8 mouse cellular contexts compared by ENCODE assay signal in the genomic region with DNA sequence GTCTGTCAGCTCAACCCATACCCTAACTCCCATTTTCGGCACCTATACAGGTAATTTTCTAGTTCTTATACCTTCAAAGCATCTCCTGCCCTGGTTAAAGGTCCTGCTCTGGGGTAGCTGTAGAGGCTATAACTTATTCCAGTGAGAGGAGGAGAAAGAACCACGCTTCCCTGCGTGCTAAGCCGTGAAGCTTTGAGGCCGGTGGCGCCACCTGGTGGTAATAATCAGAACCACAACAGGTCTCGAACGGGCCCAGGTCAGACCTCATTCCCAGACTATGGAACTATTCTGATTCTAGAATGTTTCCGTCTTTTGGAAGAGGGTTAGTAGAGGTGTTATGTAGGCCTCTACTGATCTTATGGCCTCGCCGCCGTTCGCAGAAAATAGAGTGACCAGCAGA. TPM values are rescaled to one million over a fixed set of nuclear protein-coding genes. Genes with fewer than 3 reads are reported as not detected.
DNase-seq lines count a peak whose midpoint lies in the region; ATAC-seq and TF ChIP-seq lines count a peak whose summit lies in the region.

No protein-coding gene starts in this region.

- peaks cover 32% of the 10 kb centered on the region for H3K4me1 ChIP-seq in heart, embryonic 10.5 days
- H3K4me1 ChIP-seq in forebrain, postnatal 0 days (ENCODE audit: insufficient read depth), result no peaks in the 10 kb centered on the region
- H3K4me1 ChIP-seq in stomach, embryonic 15.5 days, result no peaks in the 10 kb centered on the region

- H3K4me2 ChIP-seq in forebrain, postnatal 0 days (ENCODE audit: low read depth), result no peak overlapping the region
- no peak overlapping the region for H3K4me2 ChIP-seq in stomach, embryonic 15.5 days

- DNase-seq in heart, adult 18-20 months, result peak; percentile 72 to 94
- no peak for DNase-seq in heart, embryonic 10.5 days (ENCODE audit: low spot score)
- peak; percentile 76 for DNase-seq in brain, embryonic 14.5 days (ENCODE audit: low read depth)
- peak; percentile 84 for DNase-seq in forebrain, postnatal 0 days
- peak; percentile 70 for DNase-seq in induced T-regulatory cell, adult 2 months (ENCODE audit: low read depth)
- DNase-seq in left cerebral cortex, postnatal 4 days, result peak; percentile 83
- DNase-seq in natural killer cell, adult 2 months (ENCODE audit: low spot score in 2 of 2), result peak; percentile 48 to 58

- no peaks in the 10 kb centered on the region for H3K36me3 ChIP-seq in heart, embryonic 10.5 days
- no peaks in the 10 kb centered on the region for H3K36me3 ChIP-seq in forebrain, postnatal 0 days (ENCODE audit: insufficient read depth)
- H3K36me3 ChIP-seq in stomach, embryonic 15.5 days, result no peaks in the 10 kb centered on the region

- peaks cover 17% of the 10 kb centered on the region for H3K27me3 ChIP-seq in heart, embryonic 10.5 days (ENCODE audit: insufficient read depth, poor library complexity, severe bottlenecking)
- H3K27me3 ChIP-seq in forebrain, postnatal 0 days (ENCODE audit: insufficient read depth, low read length), result no peaks in the 10 kb centered on the region
- H3K27me3 ChIP-seq in stomach, embryonic 15.5 days (replicated peaks), result no peaks in the 10 kb centered on the region

- H3K27ac ChIP-seq in heart, embryonic 10.5 days, result no peak overlapping the region
- H3K27ac ChIP-seq in forebrain, postnatal 0 days (ENCODE audit: low read depth, low read length), result no peak overlapping the region
- H3K27ac ChIP-seq in stomach, embryonic 15.5 days, result no peak overlapping the region

- peak; percentile 94 for TF ChIP-seq CTCF in brain, embryonic 14.5 days (IDR thresholded peaks at IDR 0.05; ENCODE audit: borderline replicate concordance, extremely low read depth, insufficient read depth, insufficient read length)
- TF ChIP-seq CTCF in forebrain, postnatal 0 days (IDR thresholded peaks at IDR 0.05; ENCODE audit: low read depth), result peak; percentile 87

- TF ChIP-seq POLR2A in brain, embryonic 14.5 days (IDR thresholded peaks at IDR 0.05; ENCODE audit: borderline replicate concordance, extremely low read depth, insufficient read depth, insufficient read length, poor library complexity, severe bottlenecking), result no peak

- WGBS in heart, embryonic 10.5 days, result 21% methylated on average over 13 of the region's 13 CpGs
- WGBS in forebrain, postnatal 0 days, result 23% methylated on average over 13 of the region's 13 CpGs
- 29% methylated on average over 13 of the region's 13 CpGs for WGBS in stomach, embryonic 15.5 days

- no peak overlapping the region for H3K9ac ChIP-seq in forebrain, postnatal 0 days
- no peak overlapping the region for H3K9ac ChIP-seq in stomach, embryonic 15.5 days

- ATAC-seq in forebrain, postnatal 0 days, result peak; percentile 73
- 0 out of 2 replicates have a peak, but pooled peaks have one; percentile 25 for ATAC-seq in stomach, embryonic 15.5 days (ENCODE audit: insufficient read depth, low FRiP score, low read depth)

- intact Hi-C loops in left cerebral cortex, postnatal 4 days (cut with DNase I), result no loop called here

- 0 out of 2 replicates have a peak, but pooled peaks cover 5% of the 10 kb centered on the region for H3K9me3 ChIP-seq in heart, embryonic 10.5 days
- no peaks in the 10 kb centered on the region for H3K9me3 ChIP-seq in forebrain, postnatal 0 days (ENCODE audit: low read length)
- H3K9me3 ChIP-seq in stomach, embryonic 15.5 days, result no peaks in the 10 kb centered on the region

- no peak overlapping the region for H3K4me3 ChIP-seq in heart, embryonic 10.5 days
- H3K4me3 ChIP-seq in forebrain, postnatal 0 days (ENCODE audit: low read depth, low read length), result no peak overlapping the region
- no peak overlapping the region for H3K4me3 ChIP-seq in stomach, embryonic 15.5 days (replicated peaks)

RNA-seq across cellular contexts. Expression of gene Meox1, which starts 10.9 kb away (rescaled TPM):
- total RNA-seq in heart, adult 18-20 months (2021), result 1 to 10 TPM; 4.3 to 6.5 TPM
- 5.7 and 8.2 TPM in 2 replicates for polyA plus RNA-seq in heart, embryonic 10.5 days (2016; fragmentation: Nextera tagmentation; extraction: Ambion mirVana)
- polyA plus RNA-seq in brain, embryonic 14.5 days (2012; rRNA removed), result 0.35 and 0.36 TPM in 2 replicates
- 1.1 and 2.0 TPM in 2 replicates for total RNA-seq in forebrain, postnatal 0 days (2014; rRNA removed)
- 0.58 and 0.68 TPM in 2 replicates for polyA plus RNA-seq in forebrain, postnatal 0 days (2015; fragmentation: Nextera tagmentation; extraction: Ambion mirVana)
- 1 to 10 TPM; 1.2 to 1.5 TPM for total RNA-seq in left cerebral cortex, postnatal 4 days (2021)
- 5.0 and 5.3 TPM in 2 replicates for polyA plus RNA-seq in stomach, embryonic 15.5 days (2015; fragmentation: Nextera tagmentation; extraction: Ambion mirVana)
